In the genomic region with DNA sequence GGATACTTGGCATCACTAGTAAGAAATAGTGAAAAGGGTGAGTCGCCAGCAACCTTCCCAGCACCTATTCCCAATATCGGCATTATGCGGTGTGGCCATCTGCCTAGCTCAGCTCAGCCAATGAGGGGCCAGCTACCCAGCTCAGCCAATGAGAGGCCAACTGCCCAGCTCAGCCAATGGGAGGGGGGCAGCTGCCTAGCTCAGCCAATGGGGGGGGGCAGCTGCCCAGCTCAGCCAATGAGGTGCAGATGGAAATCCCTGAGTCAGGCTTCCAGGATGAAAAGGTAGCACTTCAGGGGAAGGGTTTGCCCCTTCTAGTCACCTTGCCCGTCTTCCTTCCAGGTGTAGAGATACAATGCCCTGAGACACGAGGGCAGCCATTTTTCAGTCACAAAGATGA, we compare ENCODE assay signal across 31 mouse cellular contexts.
"Had no signal": no experiment of that assay in that cellular context is flagged by ENCODE, and none has a peak within 500 bp of the region (broad histone marks: within the 10 kb centered on the region; RNA-seq: fewer than 3 reads in every experiment).

No protein-coding gene starts in this region.

- H3K4me1 ChIP-seq: limb, embryonic 10.5 days; limb, embryonic 12.5 days; limb, embryonic 13.5 days; liver, embryonic 12.5 days; liver, embryonic 13.5 days; liver, embryonic 15.5 days; midbrain, embryonic 10.5 days; midbrain, embryonic 12.5 days; midbrain, embryonic 13.5 days; midbrain, embryonic 15.5 days had no signal

- H3K4me2 ChIP-seq: limb, embryonic 12.5 days; limb, embryonic 13.5 days; limb, embryonic 15.5 days; liver, embryonic 11.5 days; liver, embryonic 12.5 days; liver, embryonic 13.5 days; liver, embryonic 15.5 days; lung, embryonic 14.5 days; lung, embryonic 15.5 days; midbrain, embryonic 11.5 days; midbrain, embryonic 12.5 days; midbrain, embryonic 13.5 days; midbrain, embryonic 15.5 days had no signal

- H3K27me3 ChIP-seq: limb, embryonic 12.5 days; limb, embryonic 13.5 days; limb, embryonic 15.5 days; liver, embryonic 12.5 days; liver, embryonic 13.5 days; liver, embryonic 15.5 days; lung, embryonic 15.5 days; megakaryocyte, embryonic 14.5 days; midbrain, embryonic 12.5 days; midbrain, embryonic 13.5 days; midbrain, embryonic 15.5 days had no signal

- DNase-seq: liver; liver, embryonic 13.5 days; liver, postnatal 0 days; lung, adult 18-20 months; lung, adult 2 months; lung, embryonic 14.5 days; lung, postnatal 10 days; lung, postnatal 14 days; lung, postnatal 36 days; lung, postnatal 4 days; midbrain, embryonic 14.5 days had no signal

- H3K9ac ChIP-seq: limb, embryonic 12.5 days; limb, embryonic 13.5 days; limb, embryonic 15.5 days; liver, embryonic 12.5 days; liver, embryonic 13.5 days; liver, embryonic 14.5 days; liver, embryonic 15.5 days; liver, postnatal 0 days; lung, embryonic 14.5 days; lung, embryonic 15.5 days; midbrain, embryonic 12.5 days; midbrain, embryonic 13.5 days; midbrain, embryonic 15.5 days had no signal

- H3K27ac ChIP-seq: left cerebral cortex, adult 2 months; limb, embryonic 10.5 days; limb, embryonic 12.5 days; limb, embryonic 13.5 days; limb, embryonic 15.5 days; liver, embryonic 12.5 days; liver, embryonic 13.5 days; liver, embryonic 14.5 days; liver, embryonic 15.5 days; lung, embryonic 15.5 days; macrophage; midbrain, embryonic 10.5 days; midbrain, embryonic 12.5 days; midbrain, embryonic 13.5 days; midbrain, embryonic 15.5 days had no signal

- H3K4me3 ChIP-seq: left cerebral cortex, adult 2 months; limb, embryonic 10.5 days; limb, embryonic 12.5 days; limb, embryonic 13.5 days; limb, embryonic 15.5 days; liver, embryonic 12.5 days; liver, embryonic 13.5 days; liver, embryonic 15.5 days; lung, embryonic 15.5 days; megakaryocyte, embryonic 14.5 days; midbrain, embryonic 10.5 days; midbrain, embryonic 12.5 days; midbrain, embryonic 13.5 days; midbrain, embryonic 15.5 days; myocyte had no signal

- ATAC-seq: liver, embryonic 12.5 days; liver, postnatal 0 days; lung, postnatal 0 days; midbrain, embryonic 13.5 days; midbrain, embryonic 15.5 days; midbrain, embryonic 16.5 days had no signal

- H3K9me3 ChIP-seq: limb, embryonic 10.5 days; limb, embryonic 12.5 days; limb, embryonic 13.5 days; limb, embryonic 15.5 days; liver, embryonic 12.5 days; liver, embryonic 13.5 days; liver, embryonic 15.5 days; lung, embryonic 15.5 days; midbrain, embryonic 10.5 days; midbrain, embryonic 12.5 days; midbrain, embryonic 13.5 days; midbrain, embryonic 15.5 days had no signal

- H3K36me3 ChIP-seq: limb, embryonic 10.5 days; limb, embryonic 12.5 days; limb, embryonic 13.5 days; limb, embryonic 15.5 days; liver, embryonic 12.5 days; liver, embryonic 13.5 days; liver, embryonic 15.5 days; lung, embryonic 15.5 days; midbrain, embryonic 10.5 days; midbrain, embryonic 12.5 days; midbrain, embryonic 13.5 days; midbrain, embryonic 15.5 days had no signal
